In the genomic region with DNA sequence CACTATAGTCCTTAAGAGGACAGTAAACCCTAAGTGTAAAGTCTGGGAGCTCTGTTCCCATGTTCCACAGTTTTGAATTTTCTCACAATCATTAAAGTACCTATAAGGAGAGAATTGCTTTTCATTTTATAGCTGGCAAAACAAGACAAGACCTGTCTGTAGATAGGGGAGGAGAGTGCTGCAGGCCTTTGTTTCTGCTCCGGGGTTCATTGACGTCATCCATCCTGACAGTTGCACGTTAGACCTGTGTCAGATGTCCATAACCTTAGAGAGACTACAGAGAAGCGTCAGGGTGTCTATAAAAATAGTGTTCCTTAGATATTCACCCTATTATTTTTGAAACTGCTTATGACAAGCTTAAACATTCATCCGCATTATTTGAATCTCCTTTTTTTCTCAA, we compare ENCODE assay signal across 9 mouse cellular contexts. TPM values are rescaled to one million over a fixed set of nuclear protein-coding genes. Genes with fewer than 3 reads are reported as not detected.
DNase-seq lines count a peak whose midpoint lies in the region; ATAC-seq and TF ChIP-seq lines count a peak whose summit lies in the region.
"Had no signal": no experiment of that assay in that cellular context is flagged by ENCODE, and none has a peak within 500 bp of the region (broad histone marks: within the 10 kb centered on the region; RNA-seq: fewer than 3 reads in every experiment).

No protein-coding gene starts in this region.

- H3K4me2 ChIP-seq in heart, embryonic 11.5 days, result peak overlapping the region; percentile 73
- peak overlapping the region; percentile 70 for H3K4me2 ChIP-seq in hindbrain, embryonic 11.5 days (replicated peaks; ENCODE audit: low read depth, low read length)

- H3K4me3 ChIP-seq in heart, embryonic 11.5 days (ENCODE audit: low read depth, low read length), result peak overlapping the region; percentile 97
- H3K4me3 ChIP-seq in ES-E14 (ENCODE audit: insufficient read depth in 1 of 2, low read depth in 1 of 2, low read length in 2 of 2, poor library complexity in 1 of 2, severe bottlenecking in 1 of 2), result peak overlapping the region in 1 of 2 experiments; percentile 98; a peak in 2 of 4 replicates
- peak overlapping the region; percentile 73 for H3K4me3 ChIP-seq in hindbrain, embryonic 11.5 days (ENCODE audit: low read depth, low read length)
- peak overlapping the region; percentile 92 for H3K4me3 ChIP-seq in midbrain, embryonic 10.5 days

- no peak for DNase-seq in heart, postnatal 10 days
- DNase-seq in ES-E14 (ENCODE audit: low read depth, low spot score), result no peak
- no peak for DNase-seq in hindbrain, embryonic 11.5 days (ENCODE audit: low spot score)
- DNase-seq in midbrain, embryonic 10.5 days (ENCODE audit: low spot score), result no peak
- no peak for DNase-seq in right cerebral cortex, postnatal 14 days
- no peak for DNase-seq in adrenal gland, postnatal 10 days
- no peak for DNase-seq in spleen, postnatal 10 days (ENCODE audit: low spot score in 2 of 2)
- DNase-seq: cerebellum, postnatal 25 days had no signal

- H3K27me3 ChIP-seq in heart, embryonic 11.5 days (ENCODE audit: control insufficient read depth, insufficient read depth, low read length), result no peaks in the 10 kb centered on the region
- no peaks in the 10 kb centered on the region for H3K27me3 ChIP-seq in hindbrain, embryonic 11.5 days (ENCODE audit: control insufficient read depth, insufficient read depth, low read length)
- H3K27me3 ChIP-seq in midbrain, embryonic 10.5 days (ENCODE audit: low read depth, poor library complexity, severe bottlenecking), result no peaks in the 10 kb centered on the region

- 70% methylated on average over 5 of the region's 5 CpGs for WGBS in heart, embryonic 11.5 days (ENCODE audit: insufficient replicate concordance)
- 78% methylated on average over 5 of the region's 5 CpGs for WGBS in hindbrain, embryonic 11.5 days
- WGBS in midbrain, embryonic 10.5 days, result 79% methylated on average over 5 of the region's 5 CpGs

- in situ Hi-C loops in ES-E14 (cut with MboI; ENCODE audit: low sequenced_read_pairs in 2 of 2, unreplicated experiment in 2 of 2), result no loop called here

- no peak overlapping the region for H3K27ac ChIP-seq in heart, embryonic 11.5 days (ENCODE audit: low read depth, low read length)
- no peak overlapping the region for H3K27ac ChIP-seq in ES-E14 (ENCODE audit: insufficient read depth, low read depth, low read length, poor library complexity, severe bottlenecking)
- no peak overlapping the region for H3K27ac ChIP-seq in hindbrain, embryonic 11.5 days (ENCODE audit: low read depth, low read length)
- H3K27ac ChIP-seq in midbrain, embryonic 10.5 days (replicated peaks), result no peak overlapping the region

- intact Hi-C loops in heart, postnatal 10 days (cut with DNase I), result no loop called here

- H3K9ac ChIP-seq in heart, embryonic 11.5 days (ENCODE audit: low read depth, low read length), result no peak overlapping the region; the same call in 1 of the 2 replicates
- peak overlapping the region; percentile 54; the same call in 1 of the 2 replicates for H3K9ac ChIP-seq in ES-E14 (ENCODE audit: insufficient read depth, low read depth, low read length, poor library complexity, severe bottlenecking)
- H3K9ac ChIP-seq in hindbrain, embryonic 11.5 days (ENCODE audit: low read depth, low read length), result no peak overlapping the region

- H3K9me3 ChIP-seq in heart, embryonic 11.5 days (replicated peaks; ENCODE audit: control insufficient read depth, low read length), result no peaks in the 10 kb centered on the region
- H3K9me3 ChIP-seq in ES-E14 (ENCODE audit: control insufficient read depth, insufficient read depth, low read depth, low read length), result no peaks in the 10 kb centered on the region
- H3K9me3 ChIP-seq in hindbrain, embryonic 11.5 days (ENCODE audit: control insufficient read depth, low read length), result no peaks in the 10 kb centered on the region
- H3K9me3 ChIP-seq in midbrain, embryonic 10.5 days (replicated peaks), result no peaks in the 10 kb centered on the region

- ATAC-seq in heart, embryonic 11.5 days (replicated peaks; ENCODE audit: insufficient number of reproducible peaks, low FRiP score, low TSS enrichment), result no peak
- ATAC-seq in hindbrain, embryonic 11.5 days (ENCODE audit: low FRiP score), result no peak

- 0 out of 2 replicates have a peak, but pooled peaks cover 5% of the 10 kb centered on the region for H3K36me3 ChIP-seq in heart, embryonic 11.5 days (ENCODE audit: control insufficient read depth, insufficient read depth, low read length)
- H3K36me3 ChIP-seq in ES-E14 (ENCODE audit: control insufficient read depth, insufficient read depth, low read length, poor library complexity, severe bottlenecking), result peaks cover 6% of the 10 kb centered on the region
- no peaks in the 10 kb centered on the region for H3K36me3 ChIP-seq in hindbrain, embryonic 11.5 days (ENCODE audit: control insufficient read depth, insufficient read depth, low read length)
- H3K36me3 ChIP-seq in midbrain, embryonic 10.5 days, result peaks cover 17% of the 10 kb centered on the region

- H3K4me1 ChIP-seq in heart, embryonic 11.5 days (ENCODE audit: control insufficient read depth, insufficient read depth, low read length), result peaks cover 16% of the 10 kb centered on the region; the same call in 1 of the 2 replicates
- 0 out of 4 replicates have a peak, but pooled peaks cover 0 to 2% of the 10 kb centered on the region in 2 experiments for H3K4me1 ChIP-seq in ES-E14 (ENCODE audit: control insufficient read depth in 2 of 2, insufficient read depth in 2 of 2, low read length in 2 of 2, poor library complexity in 1 of 2)
- 0 out of 2 replicates have a peak, but pooled peaks cover 2% of the 10 kb centered on the region for H3K4me1 ChIP-seq in hindbrain, embryonic 11.5 days (replicated peaks; ENCODE audit: control insufficient read depth, insufficient read depth, low read length)
- peaks cover 30% of the 10 kb centered on the region for H3K4me1 ChIP-seq in midbrain, embryonic 10.5 days

TF ChIP-seq in ES-E14, 5 proteins besides CTCF, POLR2A, EP300 and RAD21:
- TF ChIP-seq ZC3H11A (IDR thresholded peaks at IDR 0.05; ENCODE audit: borderline replicate concordance, low read depth, low read length) (no peak), ZNF384 (IDR thresholded peaks at IDR 0.05; ENCODE audit: low read depth, low read length) (no peak), HCFC1 (IDR thresholded peaks at IDR 0.05; ENCODE audit: borderline replicate concordance, insufficient read depth, low read length) (no peak), MAFK (IDR thresholded peaks at IDR 0.05; ENCODE audit: insufficient read depth, low read depth, low read length) (no peak), CHD2 (IDR thresholded peaks at IDR 0.05; ENCODE audit: low read depth, low read length) (no peak)
TF ChIP-seq in ES-E14: peak in this region for 0.

RNA-seq across cellular contexts. Expression of gene Bcl10, which starts 2.9 kb away (rescaled TPM):
- 45.9 and 46.4 TPM in 2 replicates for polyA plus RNA-seq in heart, embryonic 11.5 days (2014; fragmentation: Nextera tagmentation; extraction: Ambion mirVana)
- total RNA-seq in heart, postnatal 10 days (2021), result 10 to 100 TPM; 23.8 to 25.8 TPM
- total RNA-seq in ES-E14 (2012; rRNA removed), result 14.9 and 27.8 TPM in 2 replicates
- 56.0 and 65.7 TPM in 2 replicates for polyA plus RNA-seq in hindbrain, embryonic 11.5 days (2014; fragmentation: Nextera tagmentation; extraction: Ambion mirVana)
- 43.9 and 44.3 TPM in 2 replicates for polyA plus RNA-seq in midbrain, embryonic 10.5 days (2016; fragmentation: Nextera tagmentation; extraction: Ambion mirVana)
- 10 to 100 TPM; 24.3 to 25.5 TPM for total RNA-seq in adrenal gland, postnatal 10 days (2021)

RNA-seq across cellular contexts. Expression of gene 2410004B18Rik, which starts 12.3 kb away (rescaled TPM):
- 44.0 and 47.1 TPM in 2 replicates for polyA plus RNA-seq in heart, embryonic 11.5 days (2014; fragmentation: Nextera tagmentation; extraction: Ambion mirVana)
- 10 to 100 TPM; 22.6 to 23.1 TPM for total RNA-seq in heart, postnatal 10 days (2021)
- total RNA-seq in ES-E14 (2012; rRNA removed), result 21.6 and 38.7 TPM in 2 replicates
- polyA plus RNA-seq in hindbrain, embryonic 11.5 days (2014; fragmentation: Nextera tagmentation; extraction: Ambion mirVana), result 69.3 and 74.3 TPM in 2 replicates
- polyA plus RNA-seq in midbrain, embryonic 10.5 days (2016; fragmentation: Nextera tagmentation; extraction: Ambion mirVana), result 50.6 and 51.1 TPM in 2 replicates
- total RNA-seq in adrenal gland, postnatal 10 days (2021), result 10 to 100 TPM; 21.4 to 22.3 TPM
